Mouse (Mus musculus) lung, postnatal 0 days (tissue): ENCODE results near the gene Efhc1.

ENCODE experiments used
- CTCF ChIP-seq: IDR thresholded peaks from 2 replicates; pipeline ENCODE4 v1.5.1; 2016; ENCODE audit warnings: antibody characterized with exemption, mild to moderate bottlenecking
- EP300 ChIP-seq: IDR thresholded peaks from 2 replicates; pipeline ENCODE4 v1.6.1; 2016; ENCODE audit warnings: antibody characterized with exemption, mild to moderate bottlenecking, control low read depth

DNA sequence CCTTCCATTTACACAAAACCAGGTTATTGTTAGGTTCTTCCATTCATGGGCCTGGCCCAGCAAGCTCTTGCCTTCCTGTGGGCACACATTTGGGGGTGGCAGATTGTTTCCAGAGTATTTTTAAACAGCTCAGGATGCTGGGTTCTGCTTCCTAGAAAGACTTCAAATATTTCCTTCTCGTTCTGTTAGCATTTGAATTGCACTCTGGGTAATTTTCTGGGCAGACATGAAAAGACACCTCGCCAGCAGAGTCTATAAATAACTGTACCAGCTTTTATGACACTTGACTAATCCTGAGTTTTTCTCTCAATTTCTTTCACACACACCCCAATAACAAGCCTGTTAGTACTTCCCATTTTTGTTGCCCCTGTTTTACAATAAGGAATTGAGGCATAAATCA lies 10.1 kb upstream of the Efhc1 start:
- no peak for TF ChIP-seq CTCF
- TF ChIP-seq EP300 = no peak
